Mouse (Mus musculus): ENCODE results near the gene Vmn1r86.

GRCm38 (mm10) chr7:13053001-13053400 is 66.7 kb downstream of the Vmn1r86 start:
- TF ChIP-seq POLR2A (IDR thresholded peaks at IDR 0.05; ENCODE audit: control insufficient read depth, low read depth, low read length) (no peak), CTCF (IDR thresholded peaks at IDR 0.05; ENCODE audit: control insufficient read depth, insufficient read depth, insufficient replicate concordance, low read depth, low read length) (no peak)
